Mouse (Mus musculus): ENCODE results near the gene Acad8. TPM values are rescaled to one million over a fixed set of nuclear protein-coding genes. Genes with fewer than 3 reads are reported as not detected.
A peak's percentile ranks its signal among the peaks of the same experiment; 100 is the strongest.

Acad8 gene
- polyA plus RNA-seq, 1 experiment from 2014 or later = 38.3 TPM

- WGBS = 75% methylated on average over 1 of the region's 1 CpGs
Measured at GRCm38 (mm10) chr9:27005933-27006332, 6.6 kb upstream of the Acad8 start.

GRCm38 (mm10) chr9:27005231-27005630, 5.9 kb upstream of the Acad8 start:
- Histone ChIP-seq H3K4me2 (replicated peaks) (no peak overlapping the region), H3K27me3 (no peaks in the 10 kb centered on the region), H3K36me3 (peaks cover 72% of the 10 kb centered on the region), H3K9me3 (no peaks in the 10 kb centered on the region), H3K4me1 (peaks cover 14% of the 10 kb centered on the region), H3K9ac (replicated peaks) (no peak overlapping the region), H3K27ac (replicated peaks) (no peak overlapping the region), H3K4me3 (no peak overlapping the region)
- WGBS = 92% methylated on average over 3 of the region's 3 CpGs
- no peak for ATAC-seq (ENCODE audit: low FRiP score, low read depth)

More at GRCm38 (mm10) chr9:27005933-27006332, 6.6 kb upstream of the Acad8 start:
- Histone ChIP-seq H3K4me2 (replicated peaks) (no peak overlapping the region), H3K36me3 (peaks cover 78% of the 10 kb centered on the region), H3K4me3 (no peak overlapping the region), H3K4me1 (peaks cover 7% of the 10 kb centered on the region), H3K9me3 (no peaks in the 10 kb centered on the region), H3K27me3 (no peaks in the 10 kb centered on the region), H3K9ac (replicated peaks) (no peak overlapping the region), H3K27ac (replicated peaks) (no peak overlapping the region)
- no peak for ATAC-seq (ENCODE audit: low FRiP score, low read depth)

- WGBS = 5% methylated on average over 29 of the region's 29 CpGs
- Histone ChIP-seq H3K27me3 (no peaks in the 10 kb centered on the region), H3K9ac (replicated peaks) (peak overlapping the region; percentile 69), H3K9me3 (no peaks in the 10 kb centered on the region), H3K27ac (replicated peaks) (0 out of 2 replicates have a peak overlapping the region, but pooled peaks have one; percentile 15), H3K36me3 (peaks cover 10% of the 10 kb centered on the region), H3K4me3 (peak overlapping the region; percentile 68), H3K4me1 (peaks cover 20% of the 10 kb centered on the region), H3K4me2 (replicated peaks) (peak overlapping the region; percentile 78)
- peak; percentile 72 for ATAC-seq (ENCODE audit: low FRiP score, low read depth)
Measured at GRCm38 (mm10) chr9:26998669-26999460, 501 bp downstream of the Acad8 start.

- H3K36me3 ChIP-seq = 0 out of 2 replicates have a peak, but pooled peaks cover 3% of the 10 kb centered on the region
- H3K27ac ChIP-seq (replicated peaks) = no peak overlapping the region
- no peak overlapping the region for H3K4me2 ChIP-seq (replicated peaks)
- no peaks in the 10 kb centered on the region for H3K27me3 ChIP-seq
- no peak for ATAC-seq (ENCODE audit: low FRiP score, low read depth)
- WGBS = 95% methylated on average over 2 of the region's 2 CpGs
- no peak overlapping the region for H3K4me3 ChIP-seq
- peaks cover 20% of the 10 kb centered on the region for H3K4me1 ChIP-seq
- no peaks in the 10 kb centered on the region for H3K9me3 ChIP-seq
- H3K9ac ChIP-seq (replicated peaks) = no peak overlapping the region
Measured at GRCm38 (mm10) chr9:26997501-26997900, 1.9 kb downstream of the Acad8 start.

- ATAC-seq (ENCODE audit: low FRiP score, low read depth) = no peak
Measured at GRCm38 (mm10) chr9:26997062-26997461, 2.3 kb downstream of the Acad8 start.

GRCm38 (mm10) chr9:26993900-26994299, 5.5 kb downstream of the Acad8 start:
- H3K27me3 ChIP-seq = no peaks in the 10 kb centered on the region
- H3K4me1 ChIP-seq = 0 out of 2 replicates have a peak, but pooled peaks cover 3% of the 10 kb centered on the region
- no peak overlapping the region for H3K9ac ChIP-seq (replicated peaks)
- no peak overlapping the region for H3K27ac ChIP-seq (replicated peaks)
- no peak overlapping the region for H3K4me3 ChIP-seq
- H3K4me2 ChIP-seq (replicated peaks) = no peak overlapping the region
- H3K36me3 ChIP-seq = peaks cover 36% of the 10 kb centered on the region
- no peaks in the 10 kb centered on the region for H3K9me3 ChIP-seq
- no peak for ATAC-seq (ENCODE audit: low FRiP score, low read depth)
- 83% methylated on average over 3 of the region's 3 CpGs for WGBS

More at GRCm38 (mm10) chr9:26997062-26997461, 2.3 kb downstream of the Acad8 start:
- Histone ChIP-seq H3K36me3 (0 out of 2 replicates have a peak, but pooled peaks cover 5% of the 10 kb centered on the region), H3K4me1 (peaks cover 20% of the 10 kb centered on the region), H3K4me2 (replicated peaks) (no peak overlapping the region), H3K9ac (replicated peaks) (no peak overlapping the region), H3K27me3 (no peaks in the 10 kb centered on the region), H3K27ac (replicated peaks) (no peak overlapping the region), H3K9me3 (no peaks in the 10 kb centered on the region), H3K4me3 (no peak overlapping the region)
- WGBS = 91% methylated on average over 3 of the region's 3 CpGs

- H3K4me1 ChIP-seq = no peaks in the 10 kb centered on the region
- no peak overlapping the region for H3K4me3 ChIP-seq
- no peak overlapping the region for H3K27ac ChIP-seq (replicated peaks)
- no peak overlapping the region for H3K9ac ChIP-seq (replicated peaks)
- WGBS = 97% methylated on average over 10 of the region's 10 CpGs
- H3K4me2 ChIP-seq (replicated peaks) = no peak overlapping the region
- H3K9me3 ChIP-seq = no peaks in the 10 kb centered on the region
- H3K27me3 ChIP-seq = no peaks in the 10 kb centered on the region
- no peak for ATAC-seq (ENCODE audit: low FRiP score, low read depth)
- peaks cover 43% of the 10 kb centered on the region for H3K36me3 ChIP-seq
Measured at GRCm38 (mm10) chr9:26993118-26993517, 6.2 kb downstream of the Acad8 start.

GRCm38 (mm10) chr9:26990181-26990580, 9.2 kb downstream of the Acad8 start:
- Histone ChIP-seq H3K9ac (replicated peaks) (no peak overlapping the region), H3K27ac (replicated peaks) (no peak overlapping the region), H3K4me2 (replicated peaks) (no peak overlapping the region), H3K36me3 (peaks cover 59% of the 10 kb centered on the region), H3K4me3 (no peak overlapping the region), H3K4me1 (no peaks in the 10 kb centered on the region), H3K27me3 (no peaks in the 10 kb centered on the region), H3K9me3 (no peaks in the 10 kb centered on the region)
- no peak for ATAC-seq (ENCODE audit: low FRiP score, low read depth)
- WGBS = 93% methylated on average over 4 of the region's 4 CpGs

- Histone ChIP-seq H3K27ac (replicated peaks) (no peak overlapping the region), H3K9me3 (no peaks in the 10 kb centered on the region), H3K4me1 (no peaks in the 10 kb centered on the region), H3K4me3 (no peak overlapping the region), H3K36me3 (peaks cover 58% of the 10 kb centered on the region), H3K4me2 (replicated peaks) (no peak overlapping the region), H3K9ac (replicated peaks) (no peak overlapping the region), H3K27me3 (no peaks in the 10 kb centered on the region)
- ATAC-seq (ENCODE audit: low FRiP score, low read depth) = no peak
- WGBS = 94% methylated on average over 6 of the region's 6 CpGs
Measured at GRCm38 (mm10) chr9:26985668-26986277, 13.6 kb downstream of the Acad8 start.

- Histone ChIP-seq H3K36me3 (peaks cover 54% of the 10 kb centered on the region), H3K4me2 (replicated peaks) (no peak overlapping the region), H3K9ac (replicated peaks) (no peak overlapping the region), H3K4me3 (no peak overlapping the region), H3K27me3 (no peaks in the 10 kb centered on the region), H3K9me3 (no peaks in the 10 kb centered on the region), H3K27ac (replicated peaks) (no peak overlapping the region), H3K4me1 (no peaks in the 10 kb centered on the region)
- whole genome bisulfite sequencing = 96% methylated on average over 2 of the region's 2 CpGs
- ATAC-seq (ENCODE audit: low FRiP score, low read depth) = no peak
Measured at GRCm38 (mm10) chr9:26985090-26985613, 14.2 kb downstream of the Acad8 start.

- H3K36me3 ChIP-seq = peaks cover 60% of the 10 kb centered on the region
Measured at GRCm38 (mm10) chr9:26978776-26979175, 20.6 kb downstream of the Acad8 start.

GRCm38 (mm10) chr9:26977754-26978153, 21.6 kb downstream of the Acad8 start:
- Histone ChIP-seq H3K27ac (replicated peaks) (no peak overlapping the region), H3K9me3 (no peaks in the 10 kb centered on the region), H3K36me3 (peaks cover 59% of the 10 kb centered on the region), H3K27me3 (no peaks in the 10 kb centered on the region), H3K9ac (replicated peaks) (no peak overlapping the region), H3K4me1 (no peaks in the 10 kb centered on the region), H3K4me3 (no peak overlapping the region), H3K4me2 (replicated peaks) (no peak overlapping the region)
- ATAC-seq (ENCODE audit: low FRiP score, low read depth) = no peak
- WGBS = 89% methylated on average over 9 of the region's 9 CpGs

More at GRCm38 (mm10) chr9:26978776-26979175, 20.6 kb downstream of the Acad8 start:
- Histone ChIP-seq H3K27ac (replicated peaks) (no peak overlapping the region), H3K27me3 (no peaks in the 10 kb centered on the region), H3K4me1 (no peaks in the 10 kb centered on the region), H3K4me3 (no peak overlapping the region), H3K4me2 (replicated peaks) (no peak overlapping the region), H3K9ac (replicated peaks) (no peak overlapping the region), H3K9me3 (no peaks in the 10 kb centered on the region)
- WGBS = 88% methylated on average over 3 of the region's 3 CpGs
- ATAC-seq (ENCODE audit: low FRiP score, low read depth) = no peak

Data from midbrain, embryonic 12.5 days (tissue).